Mouse (Mus musculus): ENCODE measurements at regions not wholly inside any gene's neighbourhood (a gene's known extent, or its start where the extent isn't known, plus 50 kb on each side); places are given as distances from the start of the nearest gene placed in this dataset.

DNA sequence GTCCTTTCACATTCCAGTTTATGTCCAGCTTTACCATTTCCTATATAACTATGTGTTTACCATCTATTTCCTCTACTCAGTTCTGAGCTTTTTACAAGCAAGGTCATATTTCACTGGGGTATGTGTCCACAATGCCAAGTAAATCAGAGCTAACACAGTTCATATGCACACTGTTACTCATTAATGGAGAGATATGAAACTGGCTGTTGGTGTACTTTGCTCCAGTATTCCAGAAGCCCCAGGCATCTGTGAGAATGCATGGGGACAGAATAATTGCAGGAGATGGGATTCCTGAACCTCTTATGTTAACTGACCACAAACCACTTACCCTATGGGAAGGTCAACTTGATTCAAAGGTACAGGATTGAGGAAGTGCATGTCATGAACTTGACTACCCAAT is 298.3 kb downstream of the Brinp2 start:
- no peak overlapping the region for H3K9ac ChIP-seq (ENCODE audit: low read depth, low read length, severe bottlenecking)
- TF ChIP-seq POLR2A (IDR thresholded peaks at IDR 0.05; ENCODE audit: borderline replicate concordance, extremely low read depth, insufficient read depth, insufficient read length): no peak
- DNase-seq (ENCODE audit: low spot score): no peak
- H3K27me3 ChIP-seq (ENCODE audit: control insufficient read depth, insufficient read depth, low read length): no peaks in the 10 kb centered on the region
- H3K4me2 ChIP-seq (replicated peaks; ENCODE audit: low read depth, low read length, severe bottlenecking): no peak overlapping the region
- H3K4me3 ChIP-seq (replicated peaks; ENCODE audit: low read length): no peak overlapping the region
- no peaks in the 10 kb centered on the region for H3K9me3 ChIP-seq (ENCODE audit: control insufficient read depth, low read length)
- H3K4me1 ChIP-seq (ENCODE audit: control insufficient read depth, insufficient read depth, low read length): no peaks in the 10 kb centered on the region
- H3K27ac ChIP-seq (replicated peaks; ENCODE audit: low read depth, low read length): no peak overlapping the region
- no peaks in the 10 kb centered on the region for H3K36me3 ChIP-seq (ENCODE audit: control insufficient read depth, insufficient read depth, low read length)
- no peak for ATAC-seq (ENCODE audit: low FRiP score, low read depth)

DNA sequence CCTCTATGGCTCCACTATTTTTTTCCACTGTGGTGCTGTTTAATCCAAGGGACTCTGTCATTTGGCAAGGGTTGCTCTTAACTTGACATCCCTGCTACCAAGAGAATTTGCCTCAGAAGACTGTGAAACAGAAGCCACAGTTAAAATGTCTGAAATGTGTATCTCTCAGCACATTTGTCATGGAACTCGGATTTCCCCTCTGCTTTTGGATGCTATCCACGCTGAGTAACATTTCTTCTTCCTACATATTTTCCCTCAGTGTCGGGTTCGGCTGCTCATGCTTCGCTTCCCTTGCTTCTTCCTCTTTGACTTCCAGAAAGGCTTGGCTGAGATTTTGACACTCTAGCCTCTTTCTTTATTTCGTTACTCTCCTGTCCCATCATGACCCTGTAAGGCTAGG is 294.1 kb downstream of the Brinp2 start:
- Histone ChIP-seq H3K9me3 (ENCODE audit: control insufficient read depth, low read length) (no peaks in the 10 kb centered on the region), H3K27me3 (ENCODE audit: control insufficient read depth, insufficient read depth, low read length) (no peaks in the 10 kb centered on the region), H3K36me3 (ENCODE audit: control insufficient read depth, insufficient read depth, low read length) (no peaks in the 10 kb centered on the region), H3K9ac (ENCODE audit: low read depth, low read length, severe bottlenecking) (no peak overlapping the region), H3K4me2 (replicated peaks; ENCODE audit: low read depth, low read length, severe bottlenecking) (no peak overlapping the region), H3K27ac (replicated peaks; ENCODE audit: low read depth, low read length) (no peak overlapping the region), H3K4me1 (ENCODE audit: control insufficient read depth, insufficient read depth, low read length) (no peaks in the 10 kb centered on the region), H3K4me3 (replicated peaks; ENCODE audit: low read length) (no peak overlapping the region)
- DNase-seq (ENCODE audit: low spot score): no peak
- ATAC-seq (ENCODE audit: low FRiP score, low read depth): no peak
- WGBS: 79% methylated on average over 6 of the region's 6 CpGs
- no peak for TF ChIP-seq POLR2A (IDR thresholded peaks at IDR 0.05; ENCODE audit: borderline replicate concordance, extremely low read depth, insufficient read depth, insufficient read length)

DNA sequence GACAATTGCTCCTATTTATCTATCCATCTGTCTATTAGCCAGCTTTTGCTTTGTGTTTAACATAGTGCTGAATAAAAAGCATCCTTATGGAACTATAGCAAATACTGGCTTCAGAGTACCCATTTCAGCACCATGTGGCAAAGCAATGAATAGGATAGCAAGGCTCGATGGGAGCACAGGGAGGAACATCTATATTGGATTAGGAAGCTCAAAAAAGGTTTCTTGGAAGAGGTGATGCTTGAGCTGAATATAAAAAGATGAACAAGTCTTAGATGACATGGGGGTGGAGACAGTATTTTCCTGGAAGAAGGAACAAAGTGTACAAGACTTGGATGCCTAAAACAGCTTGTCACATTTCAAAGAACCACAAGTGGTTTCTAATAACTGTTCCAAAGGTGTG is 273.9 kb downstream of the Brinp2 start:
- no peak for ATAC-seq (ENCODE audit: low FRiP score, low read depth)
- DNase-seq (ENCODE audit: low spot score): no peak
- H3K9me3 ChIP-seq (ENCODE audit: control insufficient read depth, low read length): no peaks in the 10 kb centered on the region
- TF ChIP-seq POLR2A (IDR thresholded peaks at IDR 0.05; ENCODE audit: borderline replicate concordance, extremely low read depth, insufficient read depth, insufficient read length): no peak
- H3K4me2 ChIP-seq (replicated peaks; ENCODE audit: low read depth, low read length, severe bottlenecking): no peak overlapping the region
- 78% methylated on average over 1 of the region's 1 CpGs for WGBS
- H3K4me3 ChIP-seq (replicated peaks; ENCODE audit: low read length): no peak overlapping the region
- H3K9ac ChIP-seq (ENCODE audit: low read depth, low read length, severe bottlenecking): no peak overlapping the region
- no peaks in the 10 kb centered on the region for H3K36me3 ChIP-seq (ENCODE audit: control insufficient read depth, insufficient read depth, low read length)
- no peak overlapping the region for H3K27ac ChIP-seq (replicated peaks; ENCODE audit: low read depth, low read length)
- H3K4me1 ChIP-seq (ENCODE audit: control insufficient read depth, insufficient read depth, low read length): no peaks in the 10 kb centered on the region
- no peaks in the 10 kb centered on the region for H3K27me3 ChIP-seq (ENCODE audit: control insufficient read depth, insufficient read depth, low read length)

DNA sequence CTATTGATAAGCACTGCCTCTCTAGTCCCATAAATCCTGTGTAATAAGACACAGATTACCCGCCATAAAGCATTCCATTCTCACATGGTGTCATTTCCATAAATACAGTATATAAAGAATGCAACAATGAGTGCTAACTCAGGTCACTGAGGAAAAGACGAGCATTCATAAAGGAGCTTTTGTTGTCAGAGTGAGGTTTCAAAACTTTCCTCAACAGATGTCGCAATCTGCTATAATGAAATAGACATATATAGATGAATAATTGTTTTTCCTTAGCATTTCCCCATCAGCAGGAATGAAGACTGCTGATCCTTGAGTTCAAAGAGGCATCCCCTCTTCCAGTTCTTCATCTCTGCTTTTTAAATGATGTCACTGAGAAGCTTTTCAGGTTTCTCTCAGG is 270.3 kb downstream of the Brinp2 start:
- H3K27me3 ChIP-seq (ENCODE audit: control insufficient read depth, insufficient read depth, low read length): no peaks in the 10 kb centered on the region
- 79% methylated on average over 3 of the region's 3 CpGs for WGBS

DNA sequence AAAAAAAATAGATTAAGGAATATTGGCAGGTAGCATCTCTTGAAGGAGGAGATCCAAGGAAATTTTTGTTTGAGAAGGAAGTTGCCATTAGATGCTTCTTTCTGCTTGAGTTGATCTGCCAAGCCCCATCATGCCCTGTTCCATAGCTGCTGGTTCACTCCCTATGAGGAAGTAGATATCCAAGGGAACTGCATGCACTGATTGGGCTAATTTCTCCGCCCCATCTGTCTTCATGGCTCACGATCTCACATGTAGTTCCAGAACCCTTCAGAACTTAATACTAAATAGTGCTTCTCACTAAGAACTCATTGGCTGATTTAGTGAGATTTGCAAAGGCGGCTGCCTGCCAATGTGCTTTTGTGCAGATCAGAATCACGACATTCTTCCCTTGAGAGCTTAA is 258.6 kb downstream of the Brinp2 start:
- ATAC-seq (ENCODE audit: low FRiP score, low read depth) (no peak), DNase-seq (ENCODE audit: low spot score) (no peak)
- H3K4me3 ChIP-seq (replicated peaks; ENCODE audit: low read length): no peak overlapping the region
- no peaks in the 10 kb centered on the region for H3K36me3 ChIP-seq (ENCODE audit: control insufficient read depth, insufficient read depth, low read length)
- no peak overlapping the region for H3K4me2 ChIP-seq (replicated peaks; ENCODE audit: low read depth, low read length, severe bottlenecking)
- no peak overlapping the region for H3K9ac ChIP-seq (ENCODE audit: low read depth, low read length, severe bottlenecking)
- no peaks in the 10 kb centered on the region for H3K27me3 ChIP-seq (ENCODE audit: control insufficient read depth, insufficient read depth, low read length)
- no peaks in the 10 kb centered on the region for H3K9me3 ChIP-seq (ENCODE audit: control insufficient read depth, low read length)
- no peak overlapping the region for H3K27ac ChIP-seq (replicated peaks; ENCODE audit: low read depth, low read length)
- H3K4me1 ChIP-seq (ENCODE audit: control insufficient read depth, insufficient read depth, low read length): no peaks in the 10 kb centered on the region
- TF ChIP-seq POLR2A (IDR thresholded peaks at IDR 0.05; ENCODE audit: borderline replicate concordance, extremely low read depth, insufficient read depth, insufficient read length): no peak
- 84% methylated on average over 4 of the region's 4 CpGs for WGBS

More for the DNA sequence above, 270.3 kb downstream of the Brinp2 start:
- Histone ChIP-seq H3K36me3 (ENCODE audit: control insufficient read depth, insufficient read depth, low read length) (no peaks in the 10 kb centered on the region), H3K4me2 (replicated peaks; ENCODE audit: low read depth, low read length, severe bottlenecking) (no peak overlapping the region), H3K9ac (ENCODE audit: low read depth, low read length, severe bottlenecking) (no peak overlapping the region), H3K4me1 (ENCODE audit: control insufficient read depth, insufficient read depth, low read length) (no peaks in the 10 kb centered on the region), H3K27ac (replicated peaks; ENCODE audit: low read depth, low read length) (no peak overlapping the region), H3K9me3 (ENCODE audit: control insufficient read depth, low read length) (no peaks in the 10 kb centered on the region), H3K4me3 (replicated peaks; ENCODE audit: low read length) (no peak overlapping the region)
- no peak for ATAC-seq (ENCODE audit: low FRiP score, low read depth)
- no peak for TF ChIP-seq POLR2A (IDR thresholded peaks at IDR 0.05; ENCODE audit: borderline replicate concordance, extremely low read depth, insufficient read depth, insufficient read length)
- DNase-seq (ENCODE audit: low spot score): no peak

DNA sequence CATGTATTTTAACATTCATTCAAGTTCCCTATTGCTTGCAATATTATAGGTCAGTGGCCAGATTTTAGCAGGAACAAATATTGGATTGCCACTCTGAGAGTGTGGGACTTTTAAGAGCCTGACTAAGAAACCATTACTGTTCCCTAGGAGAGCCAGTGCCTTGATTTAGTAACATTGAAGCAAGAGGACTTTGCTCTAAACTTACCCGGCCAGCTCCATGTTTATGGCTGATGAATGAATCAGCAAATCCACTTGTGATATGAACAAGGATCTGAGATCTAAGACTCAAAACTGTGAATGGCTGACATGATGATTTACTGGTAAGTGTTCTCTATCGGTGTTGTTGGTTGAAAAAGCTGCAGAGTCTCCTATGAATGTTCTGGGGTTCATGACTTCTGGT is 236.4 kb downstream of the Brinp2 start:
- Histone ChIP-seq H3K9ac (ENCODE audit: low read depth, low read length, severe bottlenecking) (no peak overlapping the region), H3K27me3 (ENCODE audit: control insufficient read depth, insufficient read depth, low read length) (no peaks in the 10 kb centered on the region), H3K9me3 (ENCODE audit: control insufficient read depth, low read length) (no peaks in the 10 kb centered on the region), H3K4me2 (replicated peaks; ENCODE audit: low read depth, low read length, severe bottlenecking) (no peak overlapping the region), H3K4me3 (replicated peaks; ENCODE audit: low read length) (no peak overlapping the region), H3K36me3 (ENCODE audit: control insufficient read depth, insufficient read depth, low read length) (no peaks in the 10 kb centered on the region), H3K27ac (replicated peaks; ENCODE audit: low read depth, low read length) (no peak overlapping the region), H3K4me1 (ENCODE audit: control insufficient read depth, insufficient read depth, low read length) (no peaks in the 10 kb centered on the region)
- WGBS: 78% methylated on average over 2 of the region's 2 CpGs
- DNase-seq (ENCODE audit: low spot score) (no peak), ATAC-seq (ENCODE audit: low FRiP score, low read depth) (no peak)
- TF ChIP-seq POLR2A (IDR thresholded peaks at IDR 0.05; ENCODE audit: borderline replicate concordance, extremely low read depth, insufficient read depth, insufficient read length): no peak
